Mouse (Mus musculus) MEL (cell line): Measurements from ENCODE around the gene Kncn. TPM values are rescaled to one million over a fixed set of nuclear protein-coding genes. Genes with fewer than 3 reads are reported as not detected.

Experiments
- DNase-seq: peaks from one replicate; pipeline ENCODE4 v3.0.0; 2011; ENCODE audit warnings: low read depth, low spot score
- H3K27ac ChIP-seq: 2 replicates; pipeline ENCODE4 v1.5.1; 2012; ENCODE audit warnings: low read depth, mild to moderate bottlenecking, control low read depth, low read length, moderate library complexity; ENCODE audit not compliant: control insufficient read depth
- H3K27me3 ChIP-seq, 2 experiments: fragments of 150-350 bp in 1 of 2; sonication (generic) in 1 of 2; 2 replicates each; pipeline ENCODE4 v1.6.1; 2012; ENCODE audit warnings: low read length in 2 of 2, mild to moderate bottlenecking in 2 of 2, improper control_type of control experiment in 1 of 2, moderate library complexity in 1 of 2; ENCODE audit not compliant: insufficient read depth in 2 of 2, control insufficient read depth in 1 of 2
- H3K36me3 ChIP-seq, 2 experiments: 2 replicates each; pipeline ENCODE4 v1.6.1; 2012 to 2014; ENCODE audit warnings: low read length in 2 of 2, improper control_type of control experiment in 1 of 2, inconsistent platforms in 1 of 2, mild to moderate bottlenecking in 1 of 2; ENCODE audit not compliant: insufficient read depth in 2 of 2, control insufficient read depth in 1 of 2
- H3K4me1 ChIP-seq, 2 experiments: fragments of 150-350 bp in 1 of 2; sonication (generic) in 1 of 2; 2 replicates each; pipeline ENCODE4 v1.6.1; 2012; ENCODE audit warnings: low read length in 2 of 2, improper control_type of control experiment in 1 of 2, mild to moderate bottlenecking in 1 of 2; ENCODE audit not compliant: insufficient read depth in 2 of 2, control insufficient read depth in 1 of 2
- H3K4me3 ChIP-seq, 2 experiments: fragments of 150-350 bp in 1 of 2; sonication (generic) in 1 of 2; 2 replicates each; pipeline ENCODE4 v1.5.1; 2012; ENCODE audit warnings: low read depth in 2 of 2, low read length in 2 of 2, mild to moderate bottlenecking in 2 of 2, moderate library complexity in 2 of 2, control low read depth in 1 of 2, improper control_type of control experiment in 1 of 2; ENCODE audit not compliant: control insufficient read depth in 1 of 2, insufficient read depth in 1 of 2
- H3K79me2 ChIP-seq: 2 replicates; pipeline ENCODE4 v1.6.1; 2012; ENCODE audit warnings: mild to moderate bottlenecking, low read length, moderate library complexity; ENCODE audit not compliant: control insufficient read depth, poor library complexity, insufficient read depth
- H3K9ac ChIP-seq: 2 replicates; pipeline ENCODE4 v1.6.1; 2012; ENCODE audit warnings: low read depth, mild to moderate bottlenecking, control low read depth, low read length, moderate library complexity; ENCODE audit not compliant: control insufficient read depth, poor library complexity, severe bottlenecking
- H3K9me3 ChIP-seq: fragments of 150-350 bp; sonication (generic); replicated peaks from 2 replicates; pipeline ENCODE4 v1.6.1; 2012; ENCODE audit warnings: mild to moderate bottlenecking, low read length, improper control_type of control experiment, moderate library complexity; ENCODE audit not compliant: insufficient read depth
- CHD1 ChIP-seq: IDR thresholded peaks from 2 replicates; pipeline ENCODE4 v1.6.1; 2012; ENCODE audit warnings: low read depth, mild to moderate bottlenecking, inconsistent platforms, low read length, improper control_type of control experiment
- CHD2 ChIP-seq: IDR thresholded peaks from 2 replicates; pipeline ENCODE4 v1.6.1; 2011; ENCODE audit warnings: low read length, improper control_type of control experiment
- ELF1 ChIP-seq: IDR thresholded peaks from 2 replicates; pipeline ENCODE4 v1.6.1; 2014; ENCODE audit warnings: low read depth, mild to moderate bottlenecking, inconsistent platforms, low read length, improper control_type of control experiment, moderate library complexity
- ETS1 ChIP-seq: IDR thresholded peaks from 2 replicates; pipeline ENCODE4 v1.6.1; 2012; ENCODE audit warnings: low read depth, mild to moderate bottlenecking, inconsistent platforms, low read length, improper control_type of control experiment, moderate library complexity
- GABPA ChIP-seq: IDR thresholded peaks from 2 replicates; pipeline ENCODE4 v1.6.1; 2012; ENCODE audit warnings: low read depth, mild to moderate bottlenecking, inconsistent platforms, low read length, improper control_type of control experiment, moderate library complexity
- GATA1 ChIP-seq: IDR thresholded peaks from 2 replicates; pipeline ENCODE4 v1.6.1; 2011; ENCODE audit warnings: low read depth, low read length, improper control_type of control experiment
- HCFC1 ChIP-seq: IDR thresholded peaks from 2 replicates; pipeline ENCODE4 v1.6.1; 2012; ENCODE audit warnings: low read depth, mild to moderate bottlenecking, inconsistent platforms, low read length, improper control_type of control experiment, moderate library complexity
- MAZ ChIP-seq: IDR thresholded peaks from 2 replicates; pipeline ENCODE4 v1.6.1; 2012; ENCODE audit warnings: low read depth, mild to moderate bottlenecking, inconsistent platforms, low read length, improper control_type of control experiment
- MEF2A ChIP-seq: IDR thresholded peaks from 2 replicates; pipeline ENCODE4 v1.6.1; 2014; ENCODE audit warnings: low read depth, mild to moderate bottlenecking, inconsistent platforms, low read length, improper control_type of control experiment; ENCODE audit not compliant: poor library complexity, insufficient replicate concordance, severe bottlenecking; ENCODE audit errors: extremely low read depth
- MYB ChIP-seq: IDR thresholded peaks from 2 replicates; pipeline ENCODE4 v1.6.1; 2011; ENCODE audit warnings: mild to moderate bottlenecking, low read depth, low read length, improper control_type of control experiment
- POLR2AphosphoS2 ChIP-seq: IDR thresholded peaks from 2 replicates; pipeline ENCODE4 v1.6.1; 2011; ENCODE audit warnings: low read length, improper control_type of control experiment
- POLR2AphosphoS5 ChIP-seq: IDR thresholded peaks from 2 replicates; pipeline ENCODE4 v1.6.1; 2012; ENCODE audit warnings: low read depth, borderline replicate concordance, mild to moderate bottlenecking, inconsistent platforms, low read length, moderate library complexity, mixed read lengths
- RAD21 ChIP-seq: IDR thresholded peaks from 2 replicates; pipeline ENCODE4 v1.6.1; 2011; ENCODE audit warnings: mild to moderate bottlenecking, low read depth, low read length, improper control_type of control experiment
- RCOR1 ChIP-seq: IDR thresholded peaks from 2 replicates; pipeline ENCODE4 v1.6.1; 2012; ENCODE audit warnings: low read depth, mild to moderate bottlenecking, inconsistent platforms, low read length, improper control_type of control experiment
- SIN3A ChIP-seq: IDR thresholded peaks from 2 replicates; pipeline ENCODE4 v1.6.1; 2012; ENCODE audit warnings: low read length, improper control_type of control experiment, inconsistent platforms
- SMC3 ChIP-seq: IDR thresholded peaks from 2 replicates; pipeline ENCODE4 v1.6.1; 2011; ENCODE audit warnings: low read depth, low read length, improper control_type of control experiment
- TAL1 ChIP-seq: IDR thresholded peaks from 2 replicates; pipeline ENCODE4 v1.6.1; 2012; ENCODE audit warnings: mild to moderate bottlenecking, inconsistent platforms, low read length, moderate library complexity, mixed read lengths
- USF2 ChIP-seq, 2 experiments: IDR thresholded peaks; 2 replicates each; pipeline ENCODE4 v1.6.1; 2011 to 2012; ENCODE audit warnings: improper control_type of control experiment in 2 of 2, low read length in 2 of 2, borderline replicate concordance in 1 of 2, inconsistent platforms in 1 of 2, low read depth in 1 of 2, mild to moderate bottlenecking in 1 of 2; ENCODE audit not compliant: insufficient read depth in 1 of 2
- ZC3H11A ChIP-seq: IDR thresholded peaks from 2 replicates; pipeline ENCODE4 v1.6.1; 2012; ENCODE audit warnings: low read depth, mild to moderate bottlenecking, inconsistent platforms, low read length, improper control_type of control experiment
- ZKSCAN1 ChIP-seq: IDR thresholded peaks from 2 replicates; pipeline ENCODE4 v1.6.1; 2012; ENCODE audit warnings: low read depth, mild to moderate bottlenecking, inconsistent platforms, low read length, improper control_type of control experiment, moderate library complexity
- ZNF384 ChIP-seq: IDR thresholded peaks from 2 replicates; pipeline ENCODE4 v1.6.1; 2012; ENCODE audit warnings: low read depth, mild to moderate bottlenecking, inconsistent platforms, low read length, improper control_type of control experiment
- polyA plus RNA-seq, 2 experiments: library from polyadenylated mRNA; stranded (reverse) in 1 of 2; unstranded in 1 of 2; fragments of >175 nt in 1 of 2; fragments of >200 nt in 1 of 2; gene quantifications; 2 replicates each; pipeline versions ENCODE4 v1.2.1 to v1.2.4; 2012; ENCODE audit warnings: low replicate concordance in 2 of 2, low read depth in 1 of 2; ENCODE audit not compliant: insufficient read length in 2 of 2, insufficient read depth in 1 of 2, missing spikeins in 1 of 2
- total RNA-seq: library from RNA; depleted of rRNA; stranded (reverse); fragments of 300-350 nt; gene quantifications from 2 replicates; pipeline ENCODE4 v1.2.3, GENCODE M21; 2012; rRNA removed

The Kncn gene
- total RNA-seq (not detected in 2 replicates), polyA plus RNA-seq (not detected)

- H3K4me1 ChIP-seq: no peaks in the 10 kb centered on the region
- H3K9me3 ChIP-seq: no peaks in the 10 kb centered on the region
- TF ChIP-seq ZC3H11A (no peak), ZNF384 (no peak), USF2 (IDR thresholded peaks at IDR 0.05; ENCODE audit: borderline replicate concordance in 1 of 2, insufficient read depth in 1 of 2, low read depth in 1 of 2, low read length in 2 of 2) (no peak), POLR2AphosphoS5 (no peak), ZKSCAN1 (no peak), MEF2A (no peak), HCFC1 (no peak), CHD2 (no peak), GABPA (no peak), ETS1 (no peak), RAD21 (no peak), MAZ (no peak), GATA1 (no peak), SMC3 (no peak), RCOR1 (no peak), ELF1 (no peak), POLR2AphosphoS2 (no peak), CHD1 (no peak), TAL1 (no peak)
- H3K27ac ChIP-seq: no peak within 1 kb of the TSS
- no peak for DNase-seq
- H3K36me3 ChIP-seq: no peaks in the 10 kb centered on the region
- no peak within 1 kb of the TSS for H3K4me3 ChIP-seq
- H3K27me3 ChIP-seq: no peaks in the 10 kb centered on the region
- H3K9ac ChIP-seq: no peak within 1 kb of the TSS
- H3K79me2 ChIP-seq: no peaks in the 10 kb centered on the region
Measured at GRCm38 (mm10) chr4:115884022-115884421, at the start of gene Kncn. Kncn (plus strand) TSS chr4:115884400.

- no peaks in the 10 kb centered on the region for H3K27me3 ChIP-seq
- TF ChIP-seq ZKSCAN1: no peak
- TF ChIP-seq MYB: no peak
- TF ChIP-seq SIN3A: no peak
- no peak overlapping the region for H3K4me3 ChIP-seq
- H3K4me1 ChIP-seq: peaks cover 5 to 15% of the 10 kb centered on the region in 2 experiments; a peak in 3 of 4 replicates
- no peak overlapping the region for H3K9ac ChIP-seq
- peaks cover 11% of the 10 kb centered on the region for H3K79me2 ChIP-seq
- no peaks in the 10 kb centered on the region for H3K9me3 ChIP-seq
- peaks cover 2 to 11% of the 10 kb centered on the region in 2 experiments; a peak in 3 of 4 replicates for H3K36me3 ChIP-seq
- no peak for DNase-seq
- H3K27ac ChIP-seq: no peak overlapping the region
Measured at GRCm38 (mm10) chr4:115835576-115835975, 48.6 kb upstream of the Kncn start.
